Mouse (Mus musculus): ENCODE data around the gene Cfap70. TPM values are rescaled to one million over a fixed set of nuclear protein-coding genes. Genes with fewer than 3 reads are reported as not detected.

The Cfap70 gene
- 0.15 and 0.39 TPM in 2 replicates for polyA plus RNA-seq (2016; fragmentation: Nextera tagmentation; extraction: Ambion mirVana)

DNA sequence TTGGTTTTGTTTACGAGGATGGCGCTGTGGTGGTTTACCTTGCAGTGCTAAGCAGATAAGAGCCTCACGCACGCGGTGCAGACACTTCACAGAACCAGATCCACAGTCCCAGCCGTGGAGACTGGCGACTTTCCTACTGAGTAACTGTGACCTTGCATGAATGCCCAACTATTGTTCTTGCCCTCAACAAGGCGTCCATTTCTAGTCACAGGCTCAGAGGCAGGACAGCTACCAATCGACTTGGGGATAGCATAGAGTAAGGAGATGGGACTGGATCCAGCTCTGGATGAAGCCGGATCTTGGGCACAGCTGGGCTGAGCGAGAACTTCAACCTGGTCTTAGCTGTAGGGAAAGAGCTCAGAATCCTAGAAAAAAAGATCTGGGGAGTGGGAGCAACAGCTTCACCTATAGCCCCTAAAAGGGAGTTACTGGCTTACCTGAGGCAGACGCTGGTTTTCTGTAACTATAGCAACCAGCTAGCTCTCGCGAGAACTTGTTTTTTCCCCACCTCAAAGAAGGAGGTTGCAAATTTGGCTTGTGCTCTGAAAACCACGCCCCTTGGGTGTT, at the start of gene Cfap70:
Gene Cfap70 (minus strand): TSS at position 462 of the 567 bp plus-strand sequence.
- H3K4me1 ChIP-seq, result peaks cover 7% of the 10 kb centered on the region; the same call in 1 of the 2 replicates
- peak within 1 kb of the TSS; percentile 57 for H3K4me3 ChIP-seq
- 2% methylated on average over 15 of the region's 15 CpGs for WGBS
- peaks cover 15% of the 10 kb centered on the region for H3K36me3 ChIP-seq
- no peaks in the 10 kb centered on the region for H3K27me3 ChIP-seq (ENCODE audit: insufficient read depth, poor library complexity, severe bottlenecking)
- H3K9me3 ChIP-seq, result no peaks in the 10 kb centered on the region
- DNase-seq (ENCODE audit: low spot score), result peak; percentile 83
- peak within 1 kb of the TSS; percentile 49; the same call in 1 of the 2 replicates for H3K27ac ChIP-seq

GRCm38 (mm10) chr14:20499982-20500381, 48.0 kb upstream of the Cfap70 start:
- no peaks in the 10 kb centered on the region for H3K27me3 ChIP-seq (ENCODE audit: insufficient read depth, poor library complexity, severe bottlenecking)
- 90% methylated on average over 3 of the region's 3 CpGs for WGBS
- H3K9me3 ChIP-seq, result no peaks in the 10 kb centered on the region
- no peak overlapping the region for H3K27ac ChIP-seq
- no peak overlapping the region for H3K4me3 ChIP-seq
- peaks cover 51% of the 10 kb centered on the region for H3K36me3 ChIP-seq
- no peaks in the 10 kb centered on the region for H3K4me1 ChIP-seq
- DNase-seq (ENCODE audit: low spot score), result no peak

DNA sequence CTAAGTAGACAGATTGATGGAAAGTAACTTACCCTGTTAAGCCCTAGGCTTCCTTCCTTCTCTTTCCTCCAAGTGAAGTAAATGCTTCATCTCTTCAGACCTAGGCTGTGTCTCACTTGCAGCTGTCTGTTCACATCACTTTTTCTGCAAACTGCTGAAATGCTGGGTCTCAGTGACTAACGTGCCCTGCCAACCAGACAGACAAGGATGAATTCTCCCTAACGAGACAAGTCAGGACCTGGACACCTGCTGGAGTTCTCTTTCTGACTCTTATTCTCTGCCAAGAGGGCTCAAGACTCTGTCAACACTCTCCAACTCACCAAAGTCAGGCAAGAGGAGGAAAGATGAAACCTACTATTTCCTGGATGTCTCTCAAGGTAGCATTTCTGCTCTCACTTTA, 44.6 kb upstream of the Cfap70 start, which contains the start of gene Mss51:
Gene Mss51 (minus strand): TSS at position 299 of the 400 bp plus-strand sequence.
- H3K27me3 ChIP-seq (ENCODE audit: insufficient read depth, poor library complexity, severe bottlenecking), result no peaks in the 10 kb centered on the region
- WGBS, result 81% methylated on average over 2 of the region's 2 CpGs
- no peak within 1 kb of the TSS for H3K27ac ChIP-seq
- no peaks in the 10 kb centered on the region for H3K9me3 ChIP-seq
- H3K36me3 ChIP-seq, result peaks cover 59% of the 10 kb centered on the region
- DNase-seq (ENCODE audit: low spot score), result no peak
- no peaks in the 10 kb centered on the region for H3K4me1 ChIP-seq
- H3K4me3 ChIP-seq, result no peak within 1 kb of the TSS

- no peak overlapping the region for H3K27ac ChIP-seq
- no peaks in the 10 kb centered on the region for H3K27me3 ChIP-seq (ENCODE audit: insufficient read depth, poor library complexity, severe bottlenecking)
- peaks cover 37% of the 10 kb centered on the region for H3K36me3 ChIP-seq
- H3K9me3 ChIP-seq, result no peaks in the 10 kb centered on the region
- WGBS, result 95% methylated on average over 5 of the region's 5 CpGs
- H3K4me3 ChIP-seq, result no peak overlapping the region
- peaks cover 3% of the 10 kb centered on the region for H3K4me1 ChIP-seq
- DNase-seq (ENCODE audit: low spot score), result no peak
Measured at GRCm38 (mm10) chr14:20486031-20486430, 34.0 kb upstream of the Cfap70 start.

GRCm38 (mm10) chr14:20482051-20482751, 30.2 kb upstream of the Cfap70 start:
- Histone ChIP-seq H3K36me3 (peaks cover 27% of the 10 kb centered on the region), H3K4me1 (peaks cover 17% of the 10 kb centered on the region), H3K27me3 (ENCODE audit: insufficient read depth, poor library complexity, severe bottlenecking) (no peaks in the 10 kb centered on the region), H3K9me3 (no peaks in the 10 kb centered on the region), H3K4me3 (no peak overlapping the region), H3K27ac (no peak overlapping the region)
- DNase-seq (ENCODE audit: low spot score), result no peak
- WGBS, result 91% methylated on average over 7 of the region's 7 CpGs

- 20% methylated on average over 5 of the region's 5 CpGs for WGBS
- DNase-seq (ENCODE audit: low spot score), result peak; percentile 87
- Histone ChIP-seq H3K4me3 (no peak overlapping the region), H3K36me3 (peaks cover 22% of the 10 kb centered on the region), H3K27ac (no peak overlapping the region), H3K4me1 (peaks cover 17% of the 10 kb centered on the region), H3K27me3 (ENCODE audit: insufficient read depth, poor library complexity, severe bottlenecking) (no peaks in the 10 kb centered on the region), H3K9me3 (no peaks in the 10 kb centered on the region)
Measured at GRCm38 (mm10) chr14:20481211-20481610, 29.2 kb upstream of the Cfap70 start.

- 68% methylated on average over 1 of the region's 1 CpGs for WGBS
- peak overlapping the region; percentile 87; the same call in 1 of the 2 replicates for H3K27ac ChIP-seq
Measured at GRCm38 (mm10) chr14:20480195-20480579, 28.2 kb upstream of the Cfap70 start.

GRCm38 (mm10) chr14:20479291-20480194, 27.5 kb upstream of the Cfap70 start, which contains the start of gene Anxa7:
Gene Anxa7 (minus strand): TSS chr14:20480133.
- no peaks in the 10 kb centered on the region for H3K27me3 ChIP-seq (ENCODE audit: insufficient read depth, poor library complexity, severe bottlenecking)
- DNase-seq (ENCODE audit: low spot score), result peak; percentile 93
- H3K9me3 ChIP-seq, result no peaks in the 10 kb centered on the region
- H3K27ac ChIP-seq, result peak within 1 kb of the TSS; percentile 87
- whole genome bisulfite sequencing, result under 1% methylated on average over 48 of the region's 48 CpGs
- H3K4me3 ChIP-seq, result peak within 1 kb of the TSS; percentile 88
- peaks cover 11% of the 10 kb centered on the region for H3K36me3 ChIP-seq
- H3K4me1 ChIP-seq, result peaks cover 17% of the 10 kb centered on the region

More at GRCm38 (mm10) chr14:20480195-20480579, 28.2 kb upstream of the Cfap70 start:
- H3K9me3 ChIP-seq, result no peaks in the 10 kb centered on the region
- no peak for DNase-seq (ENCODE audit: low spot score)
- peak overlapping the region; percentile 88 for H3K4me3 ChIP-seq
- peaks cover 18% of the 10 kb centered on the region for H3K36me3 ChIP-seq
- no peaks in the 10 kb centered on the region for H3K27me3 ChIP-seq (ENCODE audit: insufficient read depth, poor library complexity, severe bottlenecking)
- peaks cover 17% of the 10 kb centered on the region for H3K4me1 ChIP-seq

- WGBS, result 9% methylated on average over 7 of the region's 7 CpGs
- peak; percentile 81 for DNase-seq (ENCODE audit: low spot score)
Measured at GRCm38 (mm10) chr14:20478801-20479200, 26.8 kb upstream of the Cfap70 start.

GRCm38 (mm10) chr14:20478385-20478784, 26.4 kb upstream of the Cfap70 start:
- Histone ChIP-seq H3K9me3 (no peaks in the 10 kb centered on the region), H3K36me3 (no peaks in the 10 kb centered on the region; the same call in 1 of the 2 replicates), H3K27ac (peak overlapping the region; percentile 87; the same call in 1 of the 2 replicates), H3K27me3 (ENCODE audit: insufficient read depth, poor library complexity, severe bottlenecking) (no peaks in the 10 kb centered on the region), H3K4me3 (peak overlapping the region; percentile 88), H3K4me1 (peaks cover 17% of the 10 kb centered on the region)
- DNase-seq (ENCODE audit: low spot score), result no peak
- 52% methylated on average over 3 of the region's 3 CpGs for WGBS

More at GRCm38 (mm10) chr14:20478801-20479200, 26.8 kb upstream of the Cfap70 start:
- no peaks in the 10 kb centered on the region for H3K9me3 ChIP-seq
- no peaks in the 10 kb centered on the region for H3K27me3 ChIP-seq (ENCODE audit: insufficient read depth, poor library complexity, severe bottlenecking)
- peaks cover 17% of the 10 kb centered on the region for H3K4me1 ChIP-seq
- H3K36me3 ChIP-seq, result peaks cover 4% of the 10 kb centered on the region
- H3K4me3 ChIP-seq, result peak overlapping the region; percentile 88
- H3K27ac ChIP-seq, result peak overlapping the region; percentile 87

DNA sequence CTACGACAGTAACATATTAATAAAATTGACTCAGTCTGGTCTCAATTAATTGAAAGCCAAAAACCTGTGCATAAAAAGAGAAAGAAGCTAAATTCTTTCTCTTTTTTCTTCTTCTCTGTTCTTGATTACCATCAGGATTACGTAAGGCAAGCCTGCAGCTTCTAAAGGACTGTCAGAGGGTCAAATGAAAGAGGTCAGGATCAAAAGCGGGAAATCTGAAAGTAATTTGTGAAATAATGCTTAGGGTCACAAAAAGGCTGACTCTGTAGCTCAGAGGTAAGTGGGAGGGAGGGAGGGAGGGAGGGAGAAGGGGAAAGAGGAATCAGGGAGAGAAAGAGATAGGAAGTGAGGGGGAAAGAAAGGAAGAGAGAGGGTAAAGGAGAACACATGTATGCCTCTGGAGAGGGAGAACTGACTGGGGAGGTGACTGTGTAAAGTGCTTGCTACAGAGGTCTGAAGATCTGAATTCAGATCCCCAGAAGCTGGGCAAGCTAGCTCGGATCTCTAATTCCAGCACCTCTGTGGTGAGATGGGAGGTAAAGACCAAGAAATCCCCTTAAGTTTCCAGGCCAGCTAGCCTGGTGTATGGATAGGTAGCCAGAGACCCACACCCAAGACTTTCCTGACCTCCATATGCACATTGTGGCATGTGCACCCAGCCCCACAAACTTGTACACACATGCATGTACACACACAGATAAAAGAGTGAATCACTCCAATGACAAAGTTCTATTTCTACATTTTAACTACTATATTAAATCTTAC, 25.4 kb upstream of the Cfap70 start:
- 79% methylated on average over 4 of the region's 4 CpGs for WGBS

DNA sequence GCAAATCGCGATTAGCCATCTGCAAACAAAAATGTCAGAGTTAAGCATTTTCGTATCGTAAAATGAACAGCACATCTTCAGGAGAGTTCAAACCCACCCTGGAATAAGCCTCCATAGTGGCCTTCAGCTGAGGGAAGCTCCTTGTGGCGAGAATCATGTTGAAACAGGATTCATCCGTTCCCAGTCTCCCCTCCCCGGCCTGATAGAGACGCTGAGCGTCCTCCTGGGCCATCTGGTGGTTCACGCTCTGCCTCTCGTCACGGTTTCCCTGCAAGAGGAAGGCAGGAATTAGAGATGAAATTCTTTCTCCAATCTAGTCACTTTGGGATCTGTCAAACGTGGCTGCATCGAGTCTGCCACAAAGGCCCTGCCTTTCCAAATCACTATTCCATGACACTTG, 8.2 kb upstream of the Cfap70 start:
- Histone ChIP-seq H3K27me3 (ENCODE audit: insufficient read depth, poor library complexity, severe bottlenecking) (no peaks in the 10 kb centered on the region), H3K4me3 (no peak overlapping the region), H3K9me3 (no peaks in the 10 kb centered on the region), H3K4me1 (no peaks in the 10 kb centered on the region), H3K36me3 (peaks cover 75% of the 10 kb centered on the region), H3K27ac (no peak overlapping the region)
- no peak for DNase-seq (ENCODE audit: low spot score)
- WGBS, result 78% methylated on average over 14 of the region's 14 CpGs

More for the DNA sequence above, 25.4 kb upstream of the Cfap70 start:
- no peak overlapping the region for H3K27ac ChIP-seq
- H3K27me3 ChIP-seq (ENCODE audit: insufficient read depth, poor library complexity, severe bottlenecking), result no peaks in the 10 kb centered on the region
- H3K4me3 ChIP-seq, result no peak overlapping the region
- H3K4me1 ChIP-seq, result peaks cover 17% of the 10 kb centered on the region
- no peaks in the 10 kb centered on the region; the same call in 1 of the 2 replicates for H3K36me3 ChIP-seq
- no peaks in the 10 kb centered on the region for H3K9me3 ChIP-seq
- no peak for DNase-seq (ENCODE audit: low spot score)
